Mouse (Mus musculus) stomach, postnatal 0 days (tissue): ENCODE measurements around the gene Cldn14. TPM values are rescaled to one million over a fixed set of nuclear protein-coding genes. Genes with fewer than 3 reads are reported as not detected.

ENCODE experiments used
- ATAC-seq: fragments of 200-750 bp; cut with Nextera tagmentation; 2 replicates; pipeline ENCODE4 v1.8.0; 2017; ENCODE audit not compliant: low FRiP score, low TSS enrichment
- DNase-seq: peaks from one replicate; pipeline ENCODE4 v3.0.0-alpha.2; 2016; ENCODE audit warnings: low spot score
- H3K27ac ChIP-seq: fragments of 300-500 bp; sonication (generic); replicated peaks from 2 replicates; pipeline ENCODE4 v1.5.1; 2014; ENCODE audit warnings: mild to moderate bottlenecking, control low read depth
- H3K27me3 ChIP-seq: fragments of 300-500 bp; sonication (generic); 2 replicates; pipeline ENCODE4 v1.6.1; 2014; ENCODE audit warnings: low read length; ENCODE audit not compliant: control insufficient read depth, insufficient read depth
- H3K36me3 ChIP-seq: fragments of 300-500 bp; sonication (generic); 2 replicates; pipeline ENCODE4 v1.6.1; 2014; ENCODE audit warnings: low read length, mixed read lengths; ENCODE audit not compliant: control insufficient read depth, insufficient read depth
- H3K4me1 ChIP-seq: fragments of 300-500 bp; sonication (generic); replicated peaks from 2 replicates; pipeline ENCODE4 v1.6.1; 2014; ENCODE audit warnings: antibody characterized with exemption; ENCODE audit not compliant: control insufficient read depth, insufficient read depth
- H3K4me2 ChIP-seq: fragments of 300-500 bp; sonication (generic); replicated peaks from 2 replicates; pipeline ENCODE4 v1.6.1; 2014; ENCODE audit warnings: low read depth, mild to moderate bottlenecking, control low read depth, moderate library complexity
- H3K4me3 ChIP-seq: fragments of 300-500 bp; sonication (generic); 2 replicates; pipeline ENCODE4 v1.5.1; 2014; ENCODE audit warnings: low read depth, low read length, control low read depth
- H3K9ac ChIP-seq: fragments of 300-500 bp; sonication (generic); 2 replicates; pipeline ENCODE4 v1.6.1; 2014; ENCODE audit warnings: mild to moderate bottlenecking, low read length, control low read depth, mixed read lengths
- H3K9me3 ChIP-seq: fragments of 300-500 bp; sonication (generic); 2 replicates; pipeline ENCODE4 v1.6.1; 2016; ENCODE audit warnings: low read length; ENCODE audit not compliant: control insufficient read depth
- CTCF ChIP-seq: IDR thresholded peaks from 2 replicates; pipeline ENCODE4 v1.5.1; 2016; ENCODE audit warnings: antibody characterized with exemption, low read depth, mild to moderate bottlenecking, moderate library complexity
- EP300 ChIP-seq: optimal IDR thresholded peaks from 2 replicates; pipeline ENCODE3; 2016; ENCODE audit warnings: antibody characterized with exemption
- WGBS: fragments of 180-500 bp; shearing (Covaris S2); extraction: QIAGEN DNeasy Blood & Tissue Kit; methylation state at CpG from one replicate; pipeline ENCODE4 v1.1.7; 2014; 5-methylcytosine and 5-hydroxymethylcytosine counted together
- polyA plus RNA-seq: library from polyadenylated mRNA; unstranded; fragments of >200 nt; fragmentation: Nextera tagmentation; extraction: Ambion mirVana; gene quantifications from 2 replicates; pipeline ENCODE4 v1.2.1, GENCODE M21; 2015

The Cldn14 gene
- polyA plus RNA-seq, 1 experiment from 2014 or later, result 0.10 TPM

DNA sequence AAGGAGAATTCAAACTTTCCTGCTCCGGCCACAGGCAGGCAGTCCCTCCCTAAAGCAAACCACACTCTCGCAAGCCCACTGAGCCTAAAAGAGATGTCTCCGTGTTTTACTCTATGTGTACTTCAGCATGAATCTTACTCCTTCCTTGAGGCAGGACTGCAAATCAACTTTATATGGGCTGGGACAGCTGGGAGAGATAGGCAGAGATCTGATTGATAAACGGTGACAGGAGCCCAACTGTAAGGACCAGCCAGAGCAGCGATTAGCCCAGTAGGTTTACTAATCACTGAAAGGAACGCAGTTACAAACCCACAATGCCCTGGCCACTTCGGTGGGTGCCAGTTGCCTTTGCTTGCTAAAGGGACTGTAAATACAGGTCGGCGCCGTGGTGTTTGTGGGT lies 35.5 kb downstream of the Cldn14 start:
- Histone ChIP-seq H3K4me1 (no peaks in the 10 kb centered on the region), H3K4me2 (peak overlapping the region; percentile 25), H3K27ac (no peak overlapping the region), H3K27me3 (no peaks in the 10 kb centered on the region), H3K36me3 (no peaks in the 10 kb centered on the region), H3K9ac (no peak overlapping the region), H3K4me3 (no peak overlapping the region; the same call in 1 of the 2 replicates), H3K9me3 (no peaks in the 10 kb centered on the region)
- ATAC-seq (no peak), DNase-seq (no peak)
- WGBS, result 28% methylated on average over 10 of the region's 10 CpGs
- no peak for TF ChIP-seq CTCF
- no peak for TF ChIP-seq EP300

DNA sequence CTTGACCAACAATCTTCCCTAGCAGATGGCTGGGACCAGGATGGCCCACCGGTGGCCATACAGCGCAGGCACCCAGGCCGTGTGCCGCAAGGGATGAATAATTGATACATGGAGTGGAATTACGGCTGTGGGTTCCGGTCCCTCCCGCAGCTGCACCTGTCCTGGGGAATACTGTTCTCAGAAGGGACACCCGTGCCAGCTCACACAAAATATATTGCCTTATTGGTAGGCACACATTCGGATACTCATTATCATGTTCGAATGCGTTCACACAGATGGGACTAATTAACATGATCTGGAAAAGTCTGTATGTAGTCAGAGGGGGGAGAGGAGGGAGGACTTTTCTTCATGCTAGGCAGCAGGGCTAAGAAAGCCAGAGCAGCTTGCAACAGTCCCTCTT lies 37.6 kb downstream of the Cldn14 start:
- TF ChIP-seq EP300 (no peak), CTCF (no peak)
- DNase-seq (no peak), ATAC-seq (no peak)
- no peaks in the 10 kb centered on the region for H3K4me1 ChIP-seq
- no peak overlapping the region for H3K4me3 ChIP-seq
- no peaks in the 10 kb centered on the region for H3K27me3 ChIP-seq
- H3K27ac ChIP-seq, result no peak overlapping the region
- no peaks in the 10 kb centered on the region for H3K9me3 ChIP-seq
- H3K4me2 ChIP-seq, result no peak overlapping the region
- H3K9ac ChIP-seq, result no peak overlapping the region
- WGBS, result 90% methylated on average over 11 of the region's 11 CpGs
- no peaks in the 10 kb centered on the region for H3K36me3 ChIP-seq

- no peak overlapping the region for H3K27ac ChIP-seq
- no peak for TF ChIP-seq EP300
- no peak for TF ChIP-seq CTCF
- DNase-seq (no peak), ATAC-seq (no peak)
- H3K4me2 ChIP-seq, result no peak overlapping the region
- H3K9ac ChIP-seq, result no peak overlapping the region
- 84% methylated on average over 8 of the region's 8 CpGs for WGBS
- no peaks in the 10 kb centered on the region for H3K4me1 ChIP-seq
- H3K9me3 ChIP-seq, result no peaks in the 10 kb centered on the region
- no peak overlapping the region for H3K4me3 ChIP-seq
- H3K36me3 ChIP-seq, result no peaks in the 10 kb centered on the region
- no peaks in the 10 kb centered on the region for H3K27me3 ChIP-seq
These were observed 40.7 kb downstream of the Cldn14 start for GRCm38 (mm10) chr16:93967893-93968292.

- 30% methylated on average over 5 of the region's 5 CpGs for WGBS
- Histone ChIP-seq H3K27me3 (no peaks in the 10 kb centered on the region), H3K9me3 (no peaks in the 10 kb centered on the region), H3K36me3 (no peaks in the 10 kb centered on the region), H3K9ac (no peak overlapping the region), H3K27ac (no peak overlapping the region), H3K4me2 (no peak overlapping the region), H3K4me1 (no peaks in the 10 kb centered on the region), H3K4me3 (no peak overlapping the region)
- DNase-seq (no peak), ATAC-seq (no peak)
- TF ChIP-seq EP300, result no peak
- TF ChIP-seq CTCF, result no peak
These were observed 46.4 kb downstream of the Cldn14 start for GRCm38 (mm10) chr16:93962283-93962682.

GRCm38 (mm10) chr16:93961099-93961646 lies 47.5 kb downstream of the Cldn14 start:
- Histone ChIP-seq H3K9ac (no peak overlapping the region), H3K27me3 (no peaks in the 10 kb centered on the region), H3K27ac (no peak overlapping the region), H3K4me2 (no peak overlapping the region), H3K36me3 (no peaks in the 10 kb centered on the region), H3K4me1 (no peaks in the 10 kb centered on the region), H3K4me3 (no peak overlapping the region), H3K9me3 (no peaks in the 10 kb centered on the region)
- peak; percentile 67; the same call in 1 of the 2 replicates for ATAC-seq
- DNase-seq, result peak; percentile 29
- 62% methylated on average over 11 of the region's 11 CpGs for WGBS
- TF ChIP-seq EP300 (no peak), CTCF (no peak)

GRCm38 (mm10) chr16:93960495-93960894 lies 48.1 kb downstream of the Cldn14 start:
- 58% methylated on average over 4 of the region's 4 CpGs for WGBS

More at GRCm38 (mm10) chr16:93960495-93960894, 48.1 kb downstream of the Cldn14 start:
- Histone ChIP-seq H3K36me3 (no peaks in the 10 kb centered on the region), H3K9ac (no peak overlapping the region), H3K27ac (no peak overlapping the region), H3K9me3 (no peaks in the 10 kb centered on the region), H3K4me2 (no peak overlapping the region), H3K27me3 (no peaks in the 10 kb centered on the region), H3K4me3 (no peak overlapping the region), H3K4me1 (no peaks in the 10 kb centered on the region)
- TF ChIP-seq CTCF, result no peak
- ATAC-seq, result peak; percentile 59; the same call in 1 of the 2 replicates
- no peak for DNase-seq
